Mouse (Mus musculus) stomach, embryonic 16.5 days (tissue): ENCODE measurements around the gene Minos1. TPM values are rescaled to one million over a fixed set of nuclear protein-coding genes. Genes with fewer than 3 reads are reported as not detected.

ENCODE experiments used
- ATAC-seq: fragments of 200-750 bp; cut with Nextera tagmentation; 2 replicates; pipeline ENCODE4 v1.8.0; 2017; ENCODE audit warnings: moderate number of reproducible peaks, moderate TSS enrichment; ENCODE audit not compliant: insufficient read depth, low FRiP score
- H3K27ac ChIP-seq: fragments of 300-500 bp; sonication (generic); 2 replicates; pipeline ENCODE4 v1.5.1; 2014; ENCODE audit warnings: low read length
- H3K27me3 ChIP-seq: fragments of 300-500 bp; sonication (generic); 2 replicates; pipeline ENCODE4 v1.6.1; 2014; ENCODE audit warnings: low read length, control low read depth, mixed read lengths; ENCODE audit not compliant: control insufficient read depth, insufficient read depth
- H3K36me3 ChIP-seq: fragments of 300-500 bp; sonication (generic); 2 replicates; pipeline ENCODE4 v1.6.1; 2014; ENCODE audit warnings: low read length; ENCODE audit not compliant: control insufficient read depth, insufficient read depth
- H3K4me1 ChIP-seq: fragments of 300-500 bp; sonication (generic); 2 replicates; pipeline ENCODE4 v1.6.1; 2014; ENCODE audit warnings: low read length, control low read depth, mixed read lengths; ENCODE audit not compliant: control insufficient read depth, insufficient read depth
- H3K4me2 ChIP-seq: fragments of 300-500 bp; sonication (generic); 2 replicates; pipeline ENCODE4 v1.6.1; 2014; ENCODE audit warnings: low read depth, low read length, mixed read lengths
- H3K4me3 ChIP-seq: fragments of 300-500 bp; sonication (generic); replicated peaks from 2 replicates; pipeline ENCODE4 v1.5.1; 2014; ENCODE audit warnings: mild to moderate bottlenecking, low read length
- H3K9ac ChIP-seq: fragments of 300-500 bp; sonication (generic); 2 replicates; pipeline ENCODE4 v1.6.1; 2014; ENCODE audit warnings: low read length
- H3K9me3 ChIP-seq: fragments of 300-500 bp; sonication (generic); replicated peaks from 2 replicates; pipeline ENCODE4 v1.6.1; 2016; ENCODE audit warnings: low read length, control low read depth; ENCODE audit not compliant: control insufficient read depth
- WGBS: fragments of 180-500 bp; shearing (Covaris S2); extraction: QIAGEN DNeasy Blood & Tissue Kit; methylation state at CpG from one replicate; pipeline ENCODE4 v1.1.7; 2014; 5-methylcytosine and 5-hydroxymethylcytosine counted together
- polyA plus RNA-seq: library from polyadenylated mRNA; unstranded; fragments of >200 nt; fragmentation: Nextera tagmentation; extraction: Ambion mirVana; gene quantifications from 2 replicates; pipeline ENCODE4 v1.2.1, GENCODE M21; 2015

Gene Minos1
- polyA plus RNA-seq, 1 experiment from 2014 or later, result 560 TPM

- Histone ChIP-seq H3K9me3 (no peaks in the 10 kb centered on the region), H3K36me3 (no peaks in the 10 kb centered on the region), H3K27me3 (no peaks in the 10 kb centered on the region), H3K4me3 (no peak overlapping the region), H3K9ac (no peak overlapping the region), H3K4me2 (no peak overlapping the region), H3K27ac (no peak overlapping the region), H3K4me1 (peaks cover 13% of the 10 kb centered on the region)
- ATAC-seq, result no peak
- WGBS, result 77% methylated on average over 11 of the region's 11 CpGs
These were observed 45.6 kb downstream of the Minos1 start for GRCm38 (mm10) chr4:139085337-139085736.

- H3K4me1 ChIP-seq, result peaks cover 11% of the 10 kb centered on the region
- 25% methylated on average over 12 of the region's 12 CpGs for WGBS
- peak; percentile 11; the same call in 1 of the 2 replicates for ATAC-seq
- H3K9ac ChIP-seq, result peak overlapping the region; percentile 35; the same call in 1 of the 2 replicates
- H3K36me3 ChIP-seq, result no peaks in the 10 kb centered on the region
- H3K9me3 ChIP-seq, result no peaks in the 10 kb centered on the region
- H3K27ac ChIP-seq, result no peak overlapping the region
- H3K4me3 ChIP-seq, result no peak overlapping the region
- H3K27me3 ChIP-seq, result no peaks in the 10 kb centered on the region
- H3K4me2 ChIP-seq, result no peak overlapping the region
These were observed 47.9 kb downstream of the Minos1 start for GRCm38 (mm10) chr4:139082790-139083564.

GRCm38 (mm10) chr4:139081270-139081931 lies 49.5 kb downstream of the Minos1 start:
- no peaks in the 10 kb centered on the region for H3K9me3 ChIP-seq
- no peak overlapping the region for H3K4me2 ChIP-seq
- no peak for ATAC-seq
- H3K27ac ChIP-seq, result no peak overlapping the region
- peaks cover 11% of the 10 kb centered on the region for H3K4me1 ChIP-seq
- 77% methylated on average over 18 of the region's 18 CpGs for WGBS
- peaks cover 5% of the 10 kb centered on the region for H3K27me3 ChIP-seq
- no peak overlapping the region for H3K9ac ChIP-seq
- no peaks in the 10 kb centered on the region for H3K36me3 ChIP-seq
- no peak overlapping the region for H3K4me3 ChIP-seq

GRCm38 (mm10) chr4:139080259-139080658 lies 50.7 kb downstream of the Minos1 start:
- H3K4me1 ChIP-seq, result peaks cover 14% of the 10 kb centered on the region
- H3K27ac ChIP-seq, result no peak overlapping the region
- 91% methylated on average over 7 of the region's 7 CpGs for WGBS
- no peaks in the 10 kb centered on the region for H3K9me3 ChIP-seq
- peaks cover 17% of the 10 kb centered on the region for H3K27me3 ChIP-seq
- no peak overlapping the region for H3K9ac ChIP-seq
- H3K4me3 ChIP-seq, result no peak overlapping the region
- no peaks in the 10 kb centered on the region for H3K36me3 ChIP-seq
- ATAC-seq, result no peak
- H3K4me2 ChIP-seq, result no peak overlapping the region

GRCm38 (mm10) chr4:139079439-139079838 lies 51.5 kb downstream of the Minos1 start:
- Histone ChIP-seq H3K9ac (no peak overlapping the region), H3K4me2 (no peak overlapping the region), H3K4me1 (peaks cover 21% of the 10 kb centered on the region), H3K27me3 (peaks cover 25% of the 10 kb centered on the region), H3K9me3 (no peaks in the 10 kb centered on the region), H3K4me3 (no peak overlapping the region), H3K36me3 (no peaks in the 10 kb centered on the region), H3K27ac (no peak overlapping the region)
- no peak for ATAC-seq
- 80% methylated on average over 11 of the region's 11 CpGs for WGBS

GRCm38 (mm10) chr4:139078726-139079125 lies 52.2 kb downstream of the Minos1 start:
- H3K4me2 ChIP-seq, result no peak overlapping the region
- H3K9ac ChIP-seq, result no peak overlapping the region
- H3K4me1 ChIP-seq, result peaks cover 22% of the 10 kb centered on the region
- H3K9me3 ChIP-seq, result no peaks in the 10 kb centered on the region
- no peaks in the 10 kb centered on the region for H3K36me3 ChIP-seq
- WGBS, result 17% methylated on average over 4 of the region's 4 CpGs
- H3K4me3 ChIP-seq, result no peak overlapping the region
- peaks cover 32% of the 10 kb centered on the region for H3K27me3 ChIP-seq
- ATAC-seq, result no peak
- H3K27ac ChIP-seq, result no peak overlapping the region

- H3K9ac ChIP-seq, result no peak overlapping the region
- H3K27me3 ChIP-seq, result peaks cover 36% of the 10 kb centered on the region
- peaks cover 19% of the 10 kb centered on the region for H3K4me1 ChIP-seq
- H3K4me3 ChIP-seq, result no peak overlapping the region
- 40% methylated on average over 2 of the region's 2 CpGs for WGBS
- H3K4me2 ChIP-seq, result no peak overlapping the region
- no peak for ATAC-seq
- H3K36me3 ChIP-seq, result no peaks in the 10 kb centered on the region
- no peaks in the 10 kb centered on the region for H3K9me3 ChIP-seq
- no peak overlapping the region for H3K27ac ChIP-seq
These were observed 52.6 kb downstream of the Minos1 start for GRCm38 (mm10) chr4:139078313-139078712.

GRCm38 (mm10) chr4:139075915-139076314 lies 55.0 kb downstream of the Minos1 start:
- Histone ChIP-seq H3K9ac (no peak overlapping the region), H3K27ac (no peak overlapping the region), H3K4me1 (peaks cover 11% of the 10 kb centered on the region), H3K4me3 (no peak overlapping the region), H3K4me2 (no peak overlapping the region), H3K27me3 (peaks cover 46% of the 10 kb centered on the region), H3K36me3 (no peaks in the 10 kb centered on the region), H3K9me3 (no peaks in the 10 kb centered on the region)
- 19% methylated on average over 5 of the region's 5 CpGs for WGBS
- no peak for ATAC-seq

GRCm38 (mm10) chr4:139075041-139075711 lies 55.7 kb downstream of the Minos1 start, which contains the start of gene Htr6:
Htr6 (minus strand) TSS chr4:139075570.
- Histone ChIP-seq H3K27ac (no peak within 1 kb of the TSS), H3K27me3 (peaks cover 46% of the 10 kb centered on the region), H3K9ac (peak within 1 kb of the TSS; percentile 67), H3K9me3 (no peaks in the 10 kb centered on the region), H3K4me1 (peaks cover 11% of the 10 kb centered on the region), H3K36me3 (no peaks in the 10 kb centered on the region), H3K4me3 (peak within 1 kb of the TSS; percentile 53), H3K4me2 (peak within 1 kb of the TSS; percentile 93)
- no peak for ATAC-seq
- WGBS, result under 1% methylated on average over 69 of the region's 77 CpGs
